Mouse (Mus musculus): ENCODE measurements around the gene Abcb1a. TPM values are rescaled to one million over a fixed set of nuclear protein-coding genes. Genes with fewer than 3 reads are reported as not detected.
"Not testable (repeated sequence)": the region's sequence is repeated elsewhere in the genome, so short reads cannot be mapped to it uniquely, and the experiment has no call there.

Gene Abcb1a
- polyA plus RNA-seq, 1 experiment from 2014 or later, result 0.73 TPM

DNA sequence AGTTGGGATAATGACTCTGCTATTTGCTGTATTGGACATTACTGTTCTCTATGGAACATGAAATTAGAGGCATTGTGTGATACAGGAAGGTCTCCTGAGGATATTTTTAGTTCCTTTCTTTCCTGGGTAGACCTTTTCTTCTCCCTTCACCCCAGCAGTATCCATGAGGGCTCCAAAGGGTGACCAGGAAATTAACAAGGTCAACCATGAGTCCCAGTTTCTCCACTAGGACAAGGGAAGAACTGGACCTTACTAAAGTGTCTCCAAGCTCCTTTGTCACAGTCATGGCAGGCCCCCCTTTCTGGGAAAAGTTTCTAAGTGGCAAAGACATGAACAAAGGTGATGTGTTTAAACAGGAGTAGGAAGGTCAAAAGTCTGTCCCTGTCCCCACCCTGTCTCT, 72.8 kb downstream of the Abcb1a start:
- Histone ChIP-seq H3K4me3 (no peak overlapping the region), H3K27ac (no peak overlapping the region), H3K36me3 (no peaks in the 10 kb centered on the region), H3K4me1 (replicated peaks) (no peaks in the 10 kb centered on the region), H3K9me3 (replicated peaks) (no peaks in the 10 kb centered on the region), H3K4me2 (no peak overlapping the region), H3K9ac (no peak overlapping the region), H3K27me3 (no peaks in the 10 kb centered on the region)
- ATAC-seq (replicated peaks; ENCODE audit: insufficient number of reproducible peaks, insufficient read depth, low FRiP score, low read depth), result no peak

DNA sequence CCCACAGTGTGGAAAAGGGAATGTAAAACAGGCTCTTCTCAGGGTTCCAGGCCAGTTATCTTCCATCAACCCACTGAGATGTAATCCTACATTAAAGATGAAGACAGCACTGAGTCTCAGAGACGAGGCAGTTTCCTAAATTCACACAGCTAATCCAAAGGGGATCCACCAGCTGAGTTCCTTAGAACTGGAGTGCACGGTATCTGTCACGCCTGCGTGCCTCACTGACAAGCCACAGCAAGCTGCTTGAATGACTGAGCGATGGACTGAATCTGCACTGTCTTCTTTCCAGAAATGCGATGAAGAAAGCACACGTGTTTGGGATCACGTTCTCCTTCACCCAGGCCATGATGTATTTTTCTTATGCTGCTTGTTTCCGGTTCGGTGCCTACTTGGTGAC, 73.4 kb downstream of the Abcb1a start:
- H3K9ac ChIP-seq; H3K36me3 ChIP-seq; ATAC-seq (replicated peaks; ENCODE audit: insufficient number of reproducible peaks, insufficient read depth, low FRiP score, low read depth); H3K4me2 ChIP-seq; H3K4me3 ChIP-seq; H3K27ac ChIP-seq; H3K4me1 ChIP-seq (replicated peaks); H3K9me3 ChIP-seq (replicated peaks); H3K27me3 ChIP-seq: not testable (repeated sequence)
- WGBS, result 67% methylated on average over 9 of the region's 10 CpGs

DNA sequence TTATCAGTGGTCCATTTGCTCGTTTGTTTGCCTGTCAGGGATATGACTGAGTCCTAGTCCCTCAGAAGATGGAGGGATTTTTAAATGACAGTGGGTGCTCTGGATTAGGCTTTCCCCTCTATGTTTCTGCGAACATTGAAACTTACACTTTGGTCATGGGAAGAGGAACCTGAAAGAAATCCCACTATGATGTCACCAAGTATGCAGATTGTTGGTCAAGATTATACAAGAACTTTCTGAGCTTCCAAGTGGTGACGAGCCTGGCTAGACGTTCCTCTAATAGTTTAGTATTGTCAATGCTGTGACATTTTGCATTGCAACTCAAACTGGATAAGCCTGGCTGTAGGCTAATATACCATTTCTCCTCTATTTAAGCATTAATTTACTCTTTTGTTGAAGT, 76.5 kb downstream of the Abcb1a start:
- ATAC-seq (replicated peaks; ENCODE audit: insufficient number of reproducible peaks, insufficient read depth, low FRiP score, low read depth), result no peak
- Histone ChIP-seq H3K36me3 (no peaks in the 10 kb centered on the region), H3K27ac (no peak overlapping the region), H3K4me2 (no peak overlapping the region), H3K9me3 (replicated peaks) (no peaks in the 10 kb centered on the region), H3K4me3 (no peak overlapping the region), H3K4me1 (replicated peaks) (no peaks in the 10 kb centered on the region), H3K9ac (no peak overlapping the region), H3K27me3 (no peaks in the 10 kb centered on the region)
- WGBS, result 64% methylated on average over 4 of the region's 4 CpGs

DNA sequence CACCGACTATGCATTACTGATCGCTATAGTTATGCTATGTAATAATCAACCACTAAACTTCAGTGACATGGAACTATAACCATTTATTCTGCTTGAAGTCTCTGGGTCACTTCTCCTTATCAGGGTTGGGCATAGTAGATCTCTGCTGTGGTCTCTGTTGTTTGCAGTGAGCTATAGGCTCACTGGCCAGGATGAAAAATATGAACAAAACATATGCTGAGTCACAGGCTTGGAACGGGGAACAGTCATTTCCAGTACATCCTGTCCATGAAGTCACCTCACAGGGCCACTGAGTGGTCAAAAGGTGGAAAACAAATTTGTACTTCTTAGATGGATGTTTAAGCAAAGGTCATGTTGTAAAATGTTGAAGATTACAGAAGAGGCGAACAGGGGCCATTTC, 77.2 kb downstream of the Abcb1a start:
- Histone ChIP-seq H3K27me3 (no peaks in the 10 kb centered on the region), H3K4me1 (replicated peaks) (no peaks in the 10 kb centered on the region), H3K4me3 (no peak overlapping the region), H3K27ac (no peak overlapping the region), H3K9ac (no peak overlapping the region), H3K9me3 (replicated peaks) (no peaks in the 10 kb centered on the region), H3K36me3 (no peaks in the 10 kb centered on the region), H3K4me2 (no peak overlapping the region)
- 86% methylated on average over 4 of the region's 4 CpGs for WGBS
- no peak for ATAC-seq (replicated peaks; ENCODE audit: insufficient number of reproducible peaks, insufficient read depth, low FRiP score, low read depth)

DNA sequence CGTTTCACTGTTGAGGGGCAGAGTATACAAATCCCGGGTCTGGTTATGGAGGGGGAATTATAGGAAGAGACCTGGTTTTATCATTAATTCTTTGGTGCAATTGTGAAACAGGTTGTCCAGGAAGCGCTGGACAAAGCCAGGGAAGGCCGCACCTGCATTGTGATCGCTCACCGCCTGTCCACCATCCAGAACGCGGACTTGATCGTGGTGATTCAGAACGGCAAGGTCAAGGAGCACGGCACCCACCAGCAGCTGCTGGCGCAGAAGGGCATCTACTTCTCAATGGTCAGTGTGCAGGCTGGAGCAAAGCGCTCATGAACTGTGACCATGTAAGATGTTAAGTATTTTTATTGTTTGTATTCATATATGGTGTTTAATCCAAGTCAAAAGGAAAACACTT, 87.4 kb downstream of the Abcb1a start:
- H3K27ac ChIP-seq; H3K36me3 ChIP-seq; H3K27me3 ChIP-seq; ATAC-seq (replicated peaks; ENCODE audit: insufficient number of reproducible peaks, insufficient read depth, low FRiP score, low read depth); H3K4me1 ChIP-seq (replicated peaks); H3K4me3 ChIP-seq; H3K9ac ChIP-seq; H3K9me3 ChIP-seq (replicated peaks); H3K4me2 ChIP-seq: not testable (repeated sequence)
- WGBS, result 90% methylated on average over 13 of the region's 13 CpGs

DNA sequence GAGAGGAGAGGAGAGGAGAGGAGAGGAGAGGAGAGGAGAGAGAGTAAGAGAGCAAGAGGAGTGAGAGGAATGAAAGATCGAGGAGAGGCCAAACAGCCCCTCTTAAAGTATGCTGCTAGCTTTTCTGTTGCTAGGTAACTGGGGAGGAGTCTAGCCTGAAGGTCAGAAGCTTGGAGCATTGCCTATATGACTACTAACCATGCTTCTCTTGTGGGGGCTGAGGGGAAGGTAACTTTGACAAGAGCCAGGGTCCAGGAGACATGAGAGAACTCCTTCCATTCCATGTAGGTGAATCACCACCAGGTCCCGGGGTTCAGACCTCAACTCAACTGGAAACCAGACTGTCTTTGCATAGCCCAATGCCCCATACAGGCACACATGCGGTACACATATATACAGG, 113.0 kb downstream of the Abcb1a start:
- Histone ChIP-seq H3K4me3 (no peak overlapping the region), H3K27ac (no peak overlapping the region), H3K4me2 (no peak overlapping the region), H3K27me3 (no peaks in the 10 kb centered on the region), H3K9ac (no peak overlapping the region), H3K4me1 (replicated peaks) (no peaks in the 10 kb centered on the region), H3K9me3 (replicated peaks) (no peaks in the 10 kb centered on the region), H3K36me3 (no peaks in the 10 kb centered on the region)
- 58% methylated on average over 3 of the region's 3 CpGs for WGBS
- ATAC-seq (replicated peaks; ENCODE audit: insufficient number of reproducible peaks, insufficient read depth, low FRiP score, low read depth), result no peak

DNA sequence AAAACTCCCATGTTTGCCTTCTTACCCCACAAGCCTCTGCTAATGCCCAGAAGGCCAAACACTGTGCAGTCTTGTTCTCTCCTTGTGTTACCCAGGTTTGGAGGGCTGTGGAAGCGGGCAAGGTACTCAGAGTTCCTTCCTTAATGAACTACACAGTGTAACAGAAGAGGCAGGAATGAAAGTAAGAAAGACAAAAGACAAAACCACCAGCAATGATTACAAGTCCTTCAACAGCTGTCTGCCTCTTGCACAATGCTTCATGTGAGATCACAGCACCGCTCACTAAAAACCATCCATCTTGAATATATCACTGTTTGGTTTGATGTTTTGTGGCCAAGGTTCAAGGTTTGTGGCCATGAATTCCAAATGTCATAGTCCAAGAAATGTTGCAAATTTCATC, 118.4 kb downstream of the Abcb1a start:
- no peaks in the 10 kb centered on the region for H3K4me1 ChIP-seq (replicated peaks)
- ATAC-seq (replicated peaks; ENCODE audit: insufficient number of reproducible peaks, insufficient read depth, low FRiP score, low read depth), result no peak
- no peaks in the 10 kb centered on the region for H3K9me3 ChIP-seq (replicated peaks)
- no peak overlapping the region for H3K4me3 ChIP-seq
- no peak overlapping the region for H3K27ac ChIP-seq
- H3K4me2 ChIP-seq, result no peak overlapping the region
- H3K36me3 ChIP-seq, result no peaks in the 10 kb centered on the region
- H3K27me3 ChIP-seq, result no peaks in the 10 kb centered on the region
- whole genome bisulfite sequencing, result 76% methylated on average over 2 of the region's 2 CpGs
- H3K9ac ChIP-seq, result no peak overlapping the region

DNA sequence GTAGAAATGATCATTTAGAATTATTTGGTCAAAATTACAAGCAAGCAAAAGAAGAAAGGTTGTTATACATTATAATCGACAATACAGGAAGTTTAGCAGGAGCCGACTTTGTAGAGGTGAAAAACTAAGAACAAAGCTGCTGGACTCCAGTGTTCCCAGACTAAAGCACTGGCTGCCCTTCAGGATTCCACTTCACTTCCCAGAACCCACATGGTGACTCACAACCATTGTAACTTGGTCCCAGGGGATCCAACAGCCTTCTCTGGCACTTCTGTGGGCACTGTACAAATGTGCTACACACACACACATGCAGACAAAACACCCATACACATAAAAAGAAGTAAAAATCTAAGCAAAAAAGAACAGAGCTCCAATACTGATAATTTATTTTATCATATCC, 118.9 kb downstream of the Abcb1a start:
- no peak overlapping the region for H3K4me2 ChIP-seq
- no peak overlapping the region for H3K27ac ChIP-seq
- WGBS, result 80% methylated on average over 2 of the region's 2 CpGs
- no peaks in the 10 kb centered on the region for H3K36me3 ChIP-seq
- no peak overlapping the region for H3K9ac ChIP-seq
- no peaks in the 10 kb centered on the region for H3K4me1 ChIP-seq (replicated peaks)
- H3K27me3 ChIP-seq, result no peaks in the 10 kb centered on the region
- no peak overlapping the region for H3K4me3 ChIP-seq
- no peak for ATAC-seq (replicated peaks; ENCODE audit: insufficient number of reproducible peaks, insufficient read depth, low FRiP score, low read depth)
- no peaks in the 10 kb centered on the region for H3K9me3 ChIP-seq (replicated peaks)

DNA sequence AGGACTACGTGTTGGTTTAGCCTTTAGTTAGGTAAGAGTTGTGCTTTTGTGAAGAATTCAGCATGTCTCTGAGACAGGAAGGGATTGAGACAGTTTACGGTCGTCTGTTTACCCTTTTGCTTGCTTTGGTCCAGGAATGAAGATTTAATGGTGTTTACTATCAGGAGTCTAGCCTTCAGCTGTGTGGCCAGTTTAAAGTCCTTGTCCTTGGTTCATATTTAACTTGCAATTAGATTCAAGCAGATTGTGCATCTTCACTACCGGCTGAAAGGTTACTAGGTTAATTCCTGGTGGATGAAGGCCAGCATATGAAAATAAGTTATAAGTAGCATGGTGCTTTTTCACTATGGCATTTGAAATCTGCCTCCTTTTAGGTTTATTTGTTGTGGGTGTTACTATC, 132.4 kb downstream of the Abcb1a start:
- 66% methylated on average over 4 of the region's 4 CpGs for WGBS
- no peaks in the 10 kb centered on the region for H3K4me1 ChIP-seq (replicated peaks)
- no peaks in the 10 kb centered on the region for H3K27me3 ChIP-seq
- H3K4me3 ChIP-seq, result no peak overlapping the region
- no peak for ATAC-seq (replicated peaks; ENCODE audit: insufficient number of reproducible peaks, insufficient read depth, low FRiP score, low read depth)
- no peaks in the 10 kb centered on the region for H3K36me3 ChIP-seq
- H3K27ac ChIP-seq, result no peak overlapping the region
- no peak overlapping the region for H3K4me2 ChIP-seq
- H3K9me3 ChIP-seq (replicated peaks), result no peaks in the 10 kb centered on the region
- no peak overlapping the region for H3K9ac ChIP-seq

Other genes starting within 250 kb of the Abcb1a start
- gene Dbf4, start 237.4 kb upstream of the Abcb1a start, polyA plus RNA-seq (2015; fragmentation: Nextera tagmentation; extraction: Ambion mirVana), result 21.6 and 21.8 TPM in 2 replicates
- gene Slc25a40, start 237.2 kb upstream of the Abcb1a start, polyA plus RNA-seq (2015; fragmentation: Nextera tagmentation; extraction: Ambion mirVana), result 11.2 and 11.7 TPM in 2 replicates
- gene Rundc3b, start 37.1 kb upstream of the Abcb1a start, polyA plus RNA-seq (2015; fragmentation: Nextera tagmentation; extraction: Ambion mirVana), result 0.78 and 0.93 TPM in 2 replicates
- gene Abcb1b, start 138.1 kb downstream of the Abcb1a start, polyA plus RNA-seq (2015; fragmentation: Nextera tagmentation; extraction: Ambion mirVana), result 1.5 and 1.8 TPM in 2 replicates
- 0.45 and 0.55 TPM in 2 replicates for gene Abcb4, start 233.6 kb downstream of the Abcb1a start, polyA plus RNA-seq (2015; fragmentation: Nextera tagmentation; extraction: Ambion mirVana)